Mouse (Mus musculus): ENCODE data around the gene Kcna10.

The Kcna10 gene

DNA sequence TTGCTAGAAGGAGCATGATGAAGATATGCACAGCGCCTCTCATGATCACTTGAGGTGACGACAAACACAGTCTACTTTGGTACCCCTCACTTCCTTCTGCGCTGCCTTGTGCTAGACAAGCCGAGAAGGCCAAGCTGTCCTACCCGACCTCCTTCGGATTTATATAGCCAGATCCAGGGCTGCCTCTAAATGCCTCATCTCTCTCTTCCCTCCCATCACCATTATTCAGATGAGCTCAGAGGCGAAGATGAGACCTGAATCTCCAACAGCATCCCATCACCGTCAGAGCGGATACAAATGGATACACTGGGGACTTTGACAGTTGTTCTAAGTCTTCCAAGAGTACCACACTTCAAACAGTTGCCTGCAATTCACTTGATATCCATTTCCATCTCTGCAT, 56.8 kb downstream of the Kcna10 start, which contains the start of gene Prok1:
Prok1 (minus strand) TSS at position 101 of the 400 bp plus-strand sequence.
- no peak for DNase-seq (ENCODE audit: low read depth, low spot score)

- DNase-seq (ENCODE audit: low read depth, low spot score), result no peak
Observed at GRCm38 (mm10) chr3:107241389-107242094, 58.7 kb downstream of the Kcna10 start.
